Mouse (Mus musculus) ovary, adult 18-20 months (tissue): ENCODE measurements around the gene Sgk2.

Experiments
- DNase-seq: peaks from one replicate; pipeline ENCODE4 v3.0.0; 2022; ENCODE audit warnings: low spot score, mixed read lengths

Gene Sgk2

GRCm38 (mm10) chr2:162987218-162987617 is at the start of gene Sgk2:
Sgk2 (plus strand) TSS chr2:162987330.
- DNase-seq = no peak

GRCm38 (mm10) chr2:162939562-162939961 is 47.6 kb upstream of the Sgk2 start:
- DNase-seq = no peak

GRCm38 (mm10) chr2:162943148-162943846 is 43.8 kb upstream of the Sgk2 start, which contains the start of gene L3mbtl1:
L3mbtl1 (plus strand) TSS chr2:162943472.
- DNase-seq = no peak

- DNase-seq = no peak
Observed at GRCm38 (mm10) chr2:162943931-162944330, 43.2 kb upstream of the Sgk2 start.

GRCm38 (mm10) chr2:162946964-162947363 is 40.2 kb upstream of the Sgk2 start:
- no peak for DNase-seq

- no peak for DNase-seq
Observed at GRCm38 (mm10) chr2:162947736-162948135, 39.4 kb upstream of the Sgk2 start.

- DNase-seq = no peak
Observed at GRCm38 (mm10) chr2:162948221-162948620, 38.9 kb upstream of the Sgk2 start.

GRCm38 (mm10) chr2:162950776-162951175 is 36.4 kb upstream of the Sgk2 start:
- DNase-seq = no peak

- DNase-seq = no peak
Observed at GRCm38 (mm10) chr2:162956843-162957242, 30.3 kb upstream of the Sgk2 start.

- DNase-seq = no peak
Observed at GRCm38 (mm10) chr2:162961321-162961720, 25.8 kb upstream of the Sgk2 start.

- no peak for DNase-seq
Observed at GRCm38 (mm10) chr2:162966734-162967133, 20.4 kb upstream of the Sgk2 start.

- no peak for DNase-seq
Observed at GRCm38 (mm10) chr2:162968357-162968756, 18.8 kb upstream of the Sgk2 start.

- no peak for DNase-seq
Observed at GRCm38 (mm10) chr2:162969101-162969500, 18.0 kb upstream of the Sgk2 start.

GRCm38 (mm10) chr2:162970896-162971295 is 16.2 kb upstream of the Sgk2 start:
- DNase-seq = no peak

- no peak for DNase-seq
Observed at GRCm38 (mm10) chr2:162972752-162973151, 14.4 kb upstream of the Sgk2 start.

- DNase-seq = no peak
Observed at GRCm38 (mm10) chr2:162973206-162973605, 13.9 kb upstream of the Sgk2 start.

GRCm38 (mm10) chr2:162973637-162974036 is 13.5 kb upstream of the Sgk2 start:
- no peak for DNase-seq

- DNase-seq = no peak
Observed at GRCm38 (mm10) chr2:162975157-162975775, 11.9 kb upstream of the Sgk2 start.

- no peak for DNase-seq
Observed at GRCm38 (mm10) chr2:162976001-162976400, 11.1 kb upstream of the Sgk2 start.

- no peak for DNase-seq
Observed at GRCm38 (mm10) chr2:162984381-162984780, 2.7 kb upstream of the Sgk2 start.

- DNase-seq = peak; percentile 30
Observed at GRCm38 (mm10) chr2:162985923-162986322, 1.2 kb upstream of the Sgk2 start.

- DNase-seq = no peak
Observed at GRCm38 (mm10) chr2:162986764-162987163, 366 bp upstream of the Sgk2 start.

GRCm38 (mm10) chr2:162988235-162988634 is 1.1 kb downstream of the Sgk2 start:
- no peak for DNase-seq
